Mouse (Mus musculus): Measurements from ENCODE around the gene Cdc42ep1.

DNA sequence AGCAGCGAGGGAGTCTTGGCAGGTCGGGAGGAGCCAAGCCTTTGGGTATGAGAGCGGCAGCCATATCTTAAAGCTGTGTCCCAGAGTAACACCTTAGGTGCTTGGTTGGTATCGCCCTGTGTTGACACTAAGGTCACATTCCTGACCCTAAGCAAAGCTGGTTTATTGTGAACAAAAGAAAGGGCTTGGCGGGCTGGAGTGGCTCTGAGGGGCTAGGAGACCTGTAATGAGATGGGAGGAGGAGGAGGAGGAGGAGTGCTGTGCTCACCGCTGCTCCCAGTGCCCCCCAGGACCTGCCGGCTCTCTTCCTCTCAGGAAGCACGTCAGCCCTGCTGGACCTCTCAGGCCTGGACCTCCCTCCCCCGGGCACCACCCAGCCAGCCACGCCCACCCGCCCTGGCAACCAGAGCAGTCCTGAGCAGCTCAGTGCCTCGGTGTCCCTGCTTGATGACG lies 47.0 kb downstream of the Cdc42ep1 start:
- TF ChIP-seq MAX (IDR thresholded peaks at IDR 0.05; ENCODE audit: low read length) (no peak), EP300 (IDR thresholded peaks at IDR 0.05; ENCODE audit: low read depth in 1 of 2, low read length in 2 of 2) (no peak), MAZ (IDR thresholded peaks at IDR 0.05; ENCODE audit: low read depth, low read length) (no peak), CTCF (IDR thresholded peaks at IDR 0.05 in 2 of 3, conservative IDR thresholded peaks at IDR 0.05 in 1 of 3; ENCODE audit: control insufficient read depth in 1 of 3, insufficient read depth in 1 of 3, low read depth in 2 of 3, low read length in 3 of 3, poor library complexity in 1 of 3, severe bottlenecking in 1 of 3) (no peak), GABPA (IDR thresholded peaks at IDR 0.05; ENCODE audit: low read depth, low read length) (no peak), TCF12 (IDR thresholded peaks at IDR 0.05; ENCODE audit: low read depth, low read length) (no peak), SIN3A (IDR thresholded peaks at IDR 0.05; ENCODE audit: low read length) (no peak), POLR2A (IDR thresholded peaks at IDR 0.05; ENCODE audit: control insufficient read depth in 1 of 2, insufficient read depth in 1 of 2, low read depth in 1 of 2, low read length in 2 of 2, poor library complexity in 1 of 2) (no peak), CHD1 (IDR thresholded peaks at IDR 0.05; ENCODE audit: low read depth, low read length) (no peak), POLR2AphosphoS2 (IDR thresholded peaks at IDR 0.05; ENCODE audit: low read length) (no peak), ZNF384 (IDR thresholded peaks at IDR 0.05; ENCODE audit: low read depth, low read length) (no peak), MEF2A (IDR thresholded peaks at IDR 0.05; ENCODE audit: extremely low read depth, insufficient replicate concordance, low read depth, low read length, poor library complexity, severe bottlenecking) (no peak), RAD21 (IDR thresholded peaks at IDR 0.05; ENCODE audit: low read depth, low read length) (no peak)

Data from MEL (cell line).